Mouse (Mus musculus): ENCODE measurements around the gene Chl1.

DNA sequence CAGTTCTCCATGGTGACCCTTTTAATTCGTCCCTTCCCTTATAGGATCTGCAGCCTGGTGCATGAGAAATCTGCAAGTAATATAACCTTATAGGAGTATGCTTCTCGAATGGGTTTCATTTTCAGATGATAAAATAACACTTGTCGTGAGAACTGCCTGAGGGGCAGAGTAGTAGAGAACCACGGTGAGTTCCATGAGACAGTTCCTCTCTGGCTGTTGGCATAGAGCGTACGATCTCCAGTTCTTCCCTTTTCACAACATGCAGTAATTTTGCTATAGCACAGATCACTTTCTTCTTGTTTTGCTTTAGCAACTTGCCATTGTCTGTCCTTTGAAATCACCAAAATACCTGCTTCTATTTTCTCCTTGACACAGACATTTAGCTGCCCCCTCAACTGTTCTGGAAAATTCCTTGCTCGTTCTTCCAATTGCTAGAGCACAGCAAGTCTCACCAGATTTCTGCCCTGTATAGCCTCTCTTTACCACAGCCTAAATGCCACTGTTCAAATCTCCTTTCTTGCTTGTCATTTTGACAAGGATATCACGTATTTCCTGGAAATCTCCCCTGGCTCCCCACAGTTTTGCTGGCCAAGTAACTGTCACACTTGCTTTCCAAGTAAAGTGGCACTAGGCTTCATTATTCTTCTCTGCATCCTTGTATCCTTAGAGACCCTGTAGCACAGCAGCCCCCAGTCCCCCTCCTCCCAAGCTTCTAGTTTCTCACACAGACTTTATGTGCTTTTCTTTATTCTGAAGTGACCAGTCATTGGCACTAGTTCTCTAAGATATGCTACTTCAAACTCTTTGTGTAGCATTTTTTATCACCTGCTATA is 16.8 kb downstream of the Chl1 start:
- no peak for TF ChIP-seq CTCF (IDR thresholded peaks at IDR 0.05; ENCODE audit: low read depth)
- TF ChIP-seq EP300 (IDR thresholded peaks at IDR 0.05; ENCODE audit: low read depth): no peak
